Mouse (Mus musculus) spleen, adult 2 months (tissue): ENCODE measurements around the gene Egfem1. TPM values are rescaled to one million over a fixed set of nuclear protein-coding genes. Genes with fewer than 3 reads are reported as not detected.

ENCODE experiments used
- DNase-seq, 2 experiments: peaks; one replicate each; pipeline versions ENCODE4 v3.0.0 to v3.0.0-alpha.2; 2012 to 2021; ENCODE audit warnings: low spot score in 2 of 2, low read depth in 1 of 2
- H3K27ac ChIP-seq: fragments of 200-500 bp; 2 replicates; pipeline ENCODE4 v1.5.1; 2012; ENCODE audit warnings: low read length, inconsistent platforms; ENCODE audit not compliant: insufficient read depth
- H3K27me3 ChIP-seq: fragments of 200-500 bp; 2 replicates; pipeline ENCODE4 v1.6.1; 2012; ENCODE audit warnings: mild to moderate bottlenecking, moderate library complexity, low read length, inconsistent platforms; ENCODE audit not compliant: control insufficient read depth, insufficient read depth
- H3K36me3 ChIP-seq: fragments of 200-500 bp; 2 replicates; pipeline ENCODE4 v1.6.1; 2012; ENCODE audit warnings: mild to moderate bottlenecking, low read length, inconsistent platforms; ENCODE audit not compliant: control insufficient read depth, insufficient read depth
- H3K4me1 ChIP-seq: fragments of 200-500 bp; 2 replicates; pipeline ENCODE4 v1.6.1; 2011; ENCODE audit warnings: inconsistent platforms; ENCODE audit not compliant: control insufficient read depth, insufficient read depth, insufficient read length
- H3K4me3 ChIP-seq: fragments of 200-500 bp; 2 replicates; pipeline ENCODE4 v1.5.1; 2011; ENCODE audit warnings: mild to moderate bottlenecking, inconsistent platforms; ENCODE audit not compliant: insufficient read depth, insufficient read length; ENCODE audit errors: extremely low read depth
- CTCF ChIP-seq: fragments of 200-500 bp; IDR thresholded peaks from 2 replicates; pipeline ENCODE4 v1.5.1; 2011; ENCODE audit warnings: mild to moderate bottlenecking, inconsistent platforms; ENCODE audit not compliant: insufficient read depth, insufficient read length, insufficient replicate concordance; ENCODE audit errors: extremely low read depth
- POLR2A ChIP-seq: fragments of 200-500 bp; IDR thresholded peaks from 2 replicates; pipeline ENCODE4 v1.6.1; 2011; ENCODE audit warnings: low read depth, low read length, inconsistent platforms
- WGBS: fragments of 180-500 bp; shearing (Covaris S2); methylation state at CpG from one replicate; pipeline ENCODE4 v1.1.7; 2018; 5-methylcytosine and 5-hydroxymethylcytosine counted together
- polyA plus RNA-seq: library from polyadenylated mRNA; depleted of rRNA; stranded (reverse); fragments of >200 nt; gene quantifications from 2 replicates; pipeline ENCODE4 v1.2.3, GENCODE M21; 2012

Gene Egfem1
- polyA plus RNA-seq, 1 experiment = not detected

DNA sequence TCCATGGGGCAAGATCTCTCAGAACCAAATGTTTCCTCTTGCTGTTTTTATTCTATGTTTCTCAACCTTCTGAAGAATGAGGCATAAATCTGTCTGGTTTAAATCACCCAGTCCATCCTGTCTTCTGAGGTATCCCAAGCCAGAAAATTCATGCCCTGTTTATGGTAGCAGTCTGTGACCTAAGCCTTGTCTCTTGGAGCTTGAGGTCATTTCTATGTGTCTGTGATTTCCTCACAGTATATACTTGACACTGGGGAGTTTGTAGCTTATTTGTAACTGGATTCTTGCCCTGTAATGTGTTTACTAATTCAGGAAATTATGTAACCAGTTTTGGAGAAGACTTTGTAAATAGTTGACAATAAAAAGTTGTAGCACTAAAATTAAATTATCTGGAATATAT lies 95.2 kb downstream of the Egfem1 start:
- TF ChIP-seq POLR2A (no peak), CTCF (no peak)
- DNase-seq = no peak
- Histone ChIP-seq H3K27me3 (no peaks in the 10 kb centered on the region), H3K36me3 (no peaks in the 10 kb centered on the region), H3K4me3 (no peak overlapping the region), H3K4me1 (no peaks in the 10 kb centered on the region), H3K27ac (no peak overlapping the region)

GRCm38 (mm10) chr3:29182988-29183387 lies 101.2 kb downstream of the Egfem1 start:
- WGBS = 92% methylated on average over 10 of the region's 10 CpGs
- no peak for TF ChIP-seq POLR2A
- no peak for TF ChIP-seq CTCF
- Histone ChIP-seq H3K27ac (no peak overlapping the region), H3K4me3 (no peak overlapping the region), H3K4me1 (no peaks in the 10 kb centered on the region), H3K27me3 (no peaks in the 10 kb centered on the region), H3K36me3 (no peaks in the 10 kb centered on the region)
- DNase-seq = no peak

DNA sequence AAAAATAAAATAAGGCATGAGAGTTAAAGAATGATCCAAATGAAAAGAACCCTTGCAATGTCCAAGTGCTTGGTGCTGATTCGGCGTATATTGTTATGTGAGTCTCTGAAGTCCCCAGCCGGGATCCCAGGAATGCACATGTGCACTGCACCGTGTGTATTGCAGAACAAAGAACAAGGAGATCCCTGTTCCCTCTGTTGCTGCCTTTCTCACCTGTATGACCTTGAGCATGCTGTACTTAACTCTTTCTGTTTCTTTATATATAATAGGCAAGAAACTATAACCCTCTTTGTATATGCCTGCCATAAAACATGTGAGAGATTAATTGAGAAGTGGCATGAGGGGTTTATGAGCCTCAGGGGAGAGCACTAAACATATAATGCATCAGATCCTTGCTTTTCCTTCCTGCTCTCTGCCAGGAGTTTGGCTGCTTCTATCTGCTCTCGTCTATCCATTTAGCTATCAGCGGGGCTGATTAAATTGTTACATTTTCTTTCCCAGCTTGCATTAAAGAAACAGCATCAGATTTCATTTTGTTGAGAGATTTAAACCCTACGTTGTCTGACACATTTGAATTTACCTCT lies 101.9 kb downstream of the Egfem1 start:
- DNase-seq = no peak
- TF ChIP-seq POLR2A (no peak), CTCF (no peak)
- H3K27me3 ChIP-seq = no peaks in the 10 kb centered on the region
- H3K4me3 ChIP-seq = no peak overlapping the region
- 78% methylated on average over 7 of the region's 7 CpGs for WGBS
- no peaks in the 10 kb centered on the region for H3K36me3 ChIP-seq
- H3K4me1 ChIP-seq = no peaks in the 10 kb centered on the region
- H3K27ac ChIP-seq = no peak overlapping the region

DNA sequence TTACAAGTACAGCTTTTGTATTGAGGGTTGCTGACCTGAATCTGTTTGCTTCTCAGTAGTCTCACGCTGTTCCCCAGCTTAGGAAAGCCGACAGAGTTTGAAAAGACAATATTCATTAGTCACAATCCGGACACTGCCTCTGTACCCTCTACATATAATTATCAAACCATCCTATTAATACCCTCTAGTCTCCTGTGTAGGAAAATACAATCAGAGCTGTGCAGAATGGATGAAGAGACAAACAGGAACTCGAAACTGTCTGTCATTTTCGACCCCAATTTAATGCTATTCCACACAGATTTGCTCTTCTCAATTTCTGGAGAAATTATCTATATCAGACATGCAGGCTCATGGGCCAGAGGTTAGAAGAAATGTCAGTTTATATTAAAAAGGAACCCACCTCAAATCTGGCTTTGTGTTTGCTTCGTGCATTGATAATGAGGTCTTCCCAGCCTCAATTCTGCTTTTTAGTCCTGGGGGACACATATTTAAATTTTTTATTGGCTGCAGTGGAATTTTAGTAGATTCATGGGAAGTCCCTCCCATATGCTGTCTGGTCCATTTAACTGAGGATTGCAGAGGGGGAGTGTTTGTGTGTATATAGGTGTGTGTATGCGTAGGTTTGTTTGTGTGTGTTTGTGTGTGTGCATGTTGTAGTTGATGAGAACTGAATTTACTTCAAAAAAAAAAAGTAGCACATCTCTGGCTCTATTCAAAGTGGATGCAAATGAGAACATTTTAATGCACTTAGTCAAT lies 102.8 kb downstream of the Egfem1 start:
- Histone ChIP-seq H3K4me1 (no peaks in the 10 kb centered on the region), H3K27ac (no peak overlapping the region), H3K4me3 (no peak overlapping the region), H3K36me3 (no peaks in the 10 kb centered on the region), H3K27me3 (no peaks in the 10 kb centered on the region)
- WGBS = 81% methylated on average over 7 of the region's 7 CpGs
- no peak for DNase-seq
- TF ChIP-seq CTCF (no peak), POLR2A (no peak)

GRCm38 (mm10) chr3:29190263-29190662 lies 108.4 kb downstream of the Egfem1 start:
- TF ChIP-seq CTCF = no peak
- Histone ChIP-seq H3K27ac (no peak overlapping the region), H3K36me3 (no peaks in the 10 kb centered on the region), H3K4me3 (no peak overlapping the region), H3K4me1 (no peaks in the 10 kb centered on the region), H3K27me3 (no peaks in the 10 kb centered on the region)
- 73% methylated on average over 6 of the region's 6 CpGs for WGBS
- DNase-seq = no peak

DNA sequence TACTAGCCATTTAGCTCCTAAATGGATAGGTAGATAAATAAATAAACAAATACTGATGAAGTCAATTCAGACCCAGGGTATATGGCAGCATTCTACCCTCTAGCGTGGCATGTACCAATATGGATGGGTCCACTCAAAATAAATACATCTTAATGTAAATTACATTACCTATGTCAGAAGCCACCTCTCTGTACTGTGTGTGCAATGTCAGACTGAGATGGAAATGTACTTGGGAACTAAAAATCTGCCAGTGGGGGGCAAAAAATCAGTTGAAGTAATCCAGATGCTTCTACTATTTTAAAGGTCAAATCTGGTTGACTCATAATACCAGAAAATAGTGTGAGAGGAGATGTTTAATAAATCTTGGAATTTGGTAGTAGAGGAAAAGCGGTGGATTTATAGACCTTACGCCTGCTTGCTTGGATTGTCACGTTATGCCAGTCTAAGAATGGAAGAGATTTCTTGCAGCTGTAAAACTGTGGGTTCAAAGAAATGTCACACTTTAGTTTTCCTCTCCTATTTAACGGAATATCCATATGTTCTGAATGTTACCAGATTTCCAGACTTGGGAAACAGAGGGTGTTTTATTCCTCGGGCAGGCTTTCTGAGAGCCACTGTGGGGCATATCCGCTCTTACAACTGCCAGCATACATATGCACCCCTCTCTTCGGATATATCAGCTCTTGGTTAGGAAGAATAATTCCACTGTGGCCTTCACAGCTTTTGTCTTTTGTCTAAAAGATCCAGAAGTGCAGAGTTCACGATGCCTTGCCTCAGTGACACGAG lies 116.1 kb downstream of the Egfem1 start:
- no peak for DNase-seq
- Histone ChIP-seq H3K4me3 (no peak overlapping the region), H3K27me3 (no peaks in the 10 kb centered on the region), H3K4me1 (no peaks in the 10 kb centered on the region), H3K27ac (no peak overlapping the region), H3K36me3 (no peaks in the 10 kb centered on the region)
- TF ChIP-seq POLR2A = no peak
- no peak for TF ChIP-seq CTCF
- WGBS = 85% methylated on average over 10 of the region's 10 CpGs
